Mouse (Mus musculus): Measurements from ENCODE around the gene Olfr557.

Gene Olfr557

GRCm38 (mm10) chr7:102695358-102696125, at the start of gene Olfr557:
Olfr557 (plus strand) TSS chr7:102695910.
- in situ Hi-C loops (cut with MboI): no loop called here

- in situ Hi-C loops (cut with MboI): no loop called here
Observed at GRCm38 (mm10) chr7:102658523-102658922, 37.2 kb upstream of the Olfr557 start, which contains the start of gene Olfr555. Olfr555 (plus strand) TSS chr7:102658823.

- in situ Hi-C loops (cut with MboI): no loop called here
Observed at GRCm38 (mm10) chr7:102664599-102664998, 31.1 kb upstream of the Olfr557 start, which contains the start of gene Olfr556. Olfr556 (plus strand) TSS chr7:102664899.

GRCm38 (mm10) chr7:102665378-102665777, 30.3 kb upstream of the Olfr557 start:
- in situ Hi-C loops (cut with MboI): no loop called here

GRCm38 (mm10) chr7:102676225-102676624, 19.5 kb upstream of the Olfr557 start:
- in situ Hi-C loops (cut with MboI): no loop called here

- in situ Hi-C loops (cut with MboI): no loop called here
Observed at GRCm38 (mm10) chr7:102681916-102682315, 13.8 kb upstream of the Olfr557 start.

- in situ Hi-C loops (cut with MboI): no loop called here
Observed at GRCm38 (mm10) chr7:102686944-102687501, 8.7 kb upstream of the Olfr557 start, which contains the start of gene Trim68. Trim68 (minus strand) TSS chr7:102687327.

GRCm38 (mm10) chr7:102698461-102698860, 2.8 kb downstream of the Olfr557 start:
- in situ Hi-C loops (cut with MboI): no loop called here

- in situ Hi-C loops (cut with MboI): no loop called here
Observed at GRCm38 (mm10) chr7:102701915-102702314, 6.2 kb downstream of the Olfr557 start, which contains the start of gene Olfr558. Olfr558 (plus strand) TSS chr7:102702215.

- in situ Hi-C loops (cut with MboI): no loop called here
Observed at GRCm38 (mm10) chr7:102718970-102719369, 23.3 kb downstream of the Olfr557 start, which contains the start of gene Olfr33. Olfr33 (minus strand) TSS chr7:102719070.

- in situ Hi-C loops (cut with MboI): no loop called here
Observed at GRCm38 (mm10) chr7:102727391-102727790, 31.7 kb downstream of the Olfr557 start, which contains the start of gene Olfr559. Olfr559 (minus strand) TSS chr7:102727491.

GRCm38 (mm10) chr7:102733793-102734192, 38.1 kb downstream of the Olfr557 start:
- in situ Hi-C loops (cut with MboI): no loop called here

- in situ Hi-C loops (cut with MboI): no loop called here
Observed at GRCm38 (mm10) chr7:102737705-102738104, 42.0 kb downstream of the Olfr557 start.
